Mouse (Mus musculus): ENCODE measurements around the gene Snapc5.
A peak's percentile ranks its signal among the peaks of the same experiment; 100 is the strongest.

Gene Snapc5

DNA sequence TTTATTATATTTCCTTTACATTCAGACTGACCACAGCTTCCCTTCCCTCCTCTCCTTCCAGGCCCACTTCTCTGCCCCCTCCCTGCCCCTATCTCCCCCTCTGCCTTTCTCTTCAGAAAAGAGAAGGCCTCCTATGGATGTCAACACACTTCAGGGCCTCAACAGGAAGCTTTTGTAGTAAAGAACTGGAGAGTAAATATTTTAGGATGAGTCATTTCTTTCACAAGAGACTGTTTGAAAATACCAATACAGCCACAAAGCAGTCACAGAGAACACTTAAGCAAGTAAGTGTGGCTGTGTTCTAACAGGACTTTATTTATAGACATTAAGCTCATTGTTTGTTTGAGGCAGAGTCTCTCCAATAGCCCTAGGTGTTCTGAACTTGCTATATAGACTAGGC is 23.3 kb downstream of the Snapc5 start:
- no peak for DNase-seq

DNA sequence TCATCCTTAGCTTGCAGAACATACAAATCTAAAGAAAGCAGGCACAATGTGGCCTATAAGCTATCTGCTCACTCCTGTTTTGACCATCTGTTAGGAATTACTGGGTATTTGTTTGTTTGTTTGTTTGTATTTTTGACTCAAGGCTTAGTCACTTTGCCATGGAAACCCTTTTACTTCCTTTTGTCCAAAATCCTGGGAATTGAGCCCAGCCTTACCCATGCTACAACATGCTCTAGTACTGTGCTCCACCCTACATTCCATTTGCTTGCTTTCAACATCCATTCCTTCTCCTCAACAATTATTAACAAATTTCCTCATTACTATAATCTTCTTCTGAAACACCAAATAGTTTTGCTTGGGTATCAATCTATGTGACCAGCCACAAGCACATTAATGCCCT is 23.8 kb downstream of the Snapc5 start:
- no peak for DNase-seq

DNA sequence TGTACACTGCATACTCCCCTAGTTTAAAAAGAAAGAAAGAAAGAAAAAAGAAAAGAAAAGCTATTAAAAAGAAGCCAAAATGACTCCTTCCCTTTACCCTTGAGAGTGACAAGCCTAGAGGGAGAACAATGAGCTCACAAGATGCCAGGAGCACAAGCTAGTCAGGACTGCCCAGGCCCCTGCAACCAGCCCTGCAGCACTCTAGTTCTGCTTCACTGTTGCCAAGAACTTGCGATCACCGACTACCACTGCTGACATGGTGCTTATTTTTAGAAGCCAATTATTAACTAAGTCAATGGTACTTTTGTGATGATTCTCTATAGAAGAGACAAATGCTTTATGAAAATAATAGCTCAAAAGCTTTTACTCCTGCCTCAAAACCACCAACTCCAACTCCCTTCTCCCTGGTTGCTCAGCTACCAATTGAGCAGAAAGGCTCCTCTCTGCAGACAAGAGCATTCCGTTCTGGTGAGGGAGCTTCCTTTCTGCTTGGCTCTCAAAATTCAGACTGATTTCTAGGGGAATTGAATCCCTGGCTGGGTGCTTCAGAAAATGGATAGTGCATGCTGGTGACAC is 28.5 kb downstream of the Snapc5 start:
- DNase-seq, result peak; percentile 19

DNA sequence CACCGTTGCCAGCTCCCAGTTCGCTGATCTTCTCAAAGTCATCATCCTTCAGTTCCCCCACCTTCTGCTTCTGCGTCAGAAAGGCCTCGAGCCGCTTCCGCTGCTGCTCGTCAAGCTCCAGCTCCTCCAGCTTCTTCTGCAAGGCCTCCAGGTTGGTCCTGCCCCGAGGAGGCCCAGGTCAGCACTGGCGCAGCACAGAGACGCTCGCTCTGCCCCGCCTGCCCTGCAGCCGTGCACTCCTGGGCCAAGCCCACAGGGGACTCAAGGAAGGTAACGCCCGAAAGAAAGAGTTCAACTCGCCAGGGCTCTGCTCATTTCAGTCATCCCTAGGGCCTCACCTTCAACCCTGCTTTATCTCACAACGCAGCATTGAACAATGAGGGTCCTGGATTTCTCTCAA is 35.4 kb downstream of the Snapc5 start:
- peak; percentile 17 for DNase-seq

DNA sequence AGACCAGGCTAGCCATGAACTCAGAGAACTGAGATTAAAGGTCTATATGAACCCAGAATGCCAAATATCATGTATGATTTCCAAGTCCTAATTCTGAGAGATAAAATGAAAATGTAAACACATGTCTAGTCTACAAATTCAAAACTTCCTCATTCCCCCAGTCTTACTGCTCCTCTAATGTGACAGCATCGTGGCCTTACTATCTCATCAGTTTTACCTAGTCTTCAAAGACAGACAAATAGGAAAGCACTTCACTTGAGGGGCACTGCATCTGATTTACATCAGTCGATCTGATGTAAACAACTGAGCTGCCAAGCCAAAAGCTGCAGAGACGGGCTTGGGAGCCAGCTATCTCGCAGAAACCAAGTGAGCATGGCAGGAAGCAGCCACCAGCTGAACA is 37.0 kb downstream of the Snapc5 start:
- DNase-seq, result no peak

DNA sequence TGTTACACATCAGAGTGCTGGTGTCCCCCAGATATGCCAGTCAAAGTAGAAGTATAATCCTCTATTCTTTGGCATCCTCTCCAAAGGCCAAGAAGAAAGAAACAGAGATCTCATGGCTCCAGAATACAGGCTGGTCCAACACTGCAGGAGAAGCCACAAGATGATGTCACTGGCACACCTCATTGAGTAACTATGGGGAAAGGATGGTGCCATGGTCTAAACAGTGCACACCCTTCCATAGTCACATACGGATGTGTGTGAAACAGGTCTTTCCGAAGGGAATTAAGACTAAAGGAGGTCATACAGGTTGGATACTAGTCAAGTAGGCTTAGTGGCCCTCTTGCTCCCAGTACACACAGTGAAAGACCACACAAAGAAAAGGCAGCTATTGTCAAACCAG is 37.6 kb downstream of the Snapc5 start:
- no peak for DNase-seq

DNA sequence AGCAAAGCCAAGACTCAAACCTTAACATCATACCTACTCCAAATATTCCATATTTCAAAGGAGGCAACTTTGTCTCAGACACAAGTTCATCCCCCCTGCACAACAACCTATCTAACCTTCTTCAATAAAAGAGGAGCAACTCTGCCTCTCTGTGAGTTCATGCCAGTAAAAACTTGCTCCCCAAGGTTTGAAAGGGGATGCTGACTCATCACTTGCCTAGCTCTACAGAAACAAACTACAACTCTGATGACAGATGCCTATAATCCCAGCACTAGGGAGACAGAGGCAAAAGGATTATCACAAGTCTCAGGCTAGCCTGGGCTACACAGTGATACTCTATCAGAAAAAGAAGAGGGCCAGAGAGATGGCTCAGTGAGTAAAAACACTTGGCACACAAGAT is 38.8 kb downstream of the Snapc5 start:
- DNase-seq, result no peak

DNA sequence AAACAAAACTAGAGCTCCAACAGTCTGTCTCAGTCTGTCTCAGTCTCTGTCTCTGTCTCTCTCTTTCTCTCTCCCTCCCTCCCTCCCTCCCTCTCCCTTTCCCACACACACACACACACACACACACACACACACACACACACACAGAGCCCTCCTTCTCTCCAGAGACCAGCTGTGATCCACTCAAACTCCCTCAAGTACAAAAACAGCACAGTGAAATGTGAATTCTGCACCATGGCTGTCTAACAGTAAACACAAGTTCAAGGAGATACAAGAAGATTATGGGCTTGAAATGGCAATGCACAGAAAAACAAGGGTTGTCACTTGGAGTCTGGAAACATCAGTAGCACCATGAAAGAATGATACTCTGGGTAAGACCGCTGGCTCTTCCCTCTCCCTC is 40.2 kb downstream of the Snapc5 start:
- no peak for DNase-seq

DNA sequence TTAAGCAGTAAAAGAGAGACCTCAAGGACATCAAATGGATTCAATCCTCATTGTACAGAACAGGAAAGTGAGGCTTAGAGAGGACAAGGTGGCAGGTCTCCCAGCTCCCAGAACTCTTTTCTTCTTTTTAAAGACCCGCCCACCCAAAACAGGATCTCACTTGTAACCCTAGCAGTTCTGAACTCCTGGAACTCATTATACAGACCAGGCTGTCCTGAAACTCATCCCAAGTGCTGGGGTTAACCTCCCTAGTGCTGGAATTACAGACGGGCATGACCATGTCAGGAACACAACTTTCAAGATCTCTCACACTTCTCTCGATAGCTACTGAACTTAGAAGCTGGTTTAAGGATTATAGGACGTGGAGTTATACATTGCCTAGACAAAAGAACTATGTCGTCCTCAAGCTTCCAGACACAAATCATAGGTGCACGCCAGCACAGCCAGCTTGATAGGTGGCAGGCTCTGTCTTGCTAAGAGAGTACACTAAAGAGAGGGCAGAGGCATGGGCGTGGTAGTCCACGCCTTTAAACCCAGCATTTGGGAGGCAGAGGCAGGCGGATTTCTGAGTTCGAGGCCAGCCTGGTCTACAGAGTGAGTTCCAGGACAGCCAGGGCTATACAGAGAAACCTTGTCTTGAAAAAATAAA is 40.8 kb downstream of the Snapc5 start:
- no peak for DNase-seq

DNA sequence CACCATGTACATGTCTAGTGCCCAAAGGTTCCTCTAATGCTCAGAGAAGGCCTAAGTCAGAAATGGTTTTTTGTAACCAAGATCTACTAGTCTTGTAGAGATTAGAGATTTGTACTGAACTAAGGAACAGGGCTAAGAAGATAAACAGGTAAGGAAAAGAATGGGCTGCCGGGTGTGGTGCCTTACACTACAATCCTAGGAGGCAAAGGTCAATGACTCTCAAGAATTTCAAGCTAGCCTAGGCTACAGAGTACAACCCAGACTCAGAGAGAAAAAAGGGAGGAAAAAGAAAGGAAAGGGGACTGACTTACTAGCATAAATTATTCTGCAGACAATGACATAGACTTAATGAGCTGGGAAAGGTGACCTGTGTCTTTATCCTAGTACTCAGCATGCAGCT is 41.5 kb downstream of the Snapc5 start:
- no peak for DNase-seq

DNA sequence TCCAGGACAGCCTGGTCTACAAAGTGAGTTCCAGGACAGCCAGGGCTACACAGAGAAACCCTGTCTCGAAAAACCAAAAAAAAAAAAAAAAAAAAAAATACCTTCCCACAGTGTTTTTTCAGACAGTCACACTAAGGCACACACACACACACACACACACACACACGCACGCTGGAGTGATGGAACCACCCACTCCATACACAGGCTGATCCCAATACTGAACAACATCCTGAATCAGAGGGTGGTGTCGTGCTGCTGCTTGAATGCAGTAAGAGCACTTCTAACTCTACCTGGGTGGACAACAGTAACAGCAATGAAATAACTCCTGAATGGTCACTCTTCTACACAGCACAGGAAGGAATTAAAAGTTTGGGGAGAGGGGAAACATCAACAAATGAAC is 42.4 kb downstream of the Snapc5 start:
- no peak for DNase-seq

DNA sequence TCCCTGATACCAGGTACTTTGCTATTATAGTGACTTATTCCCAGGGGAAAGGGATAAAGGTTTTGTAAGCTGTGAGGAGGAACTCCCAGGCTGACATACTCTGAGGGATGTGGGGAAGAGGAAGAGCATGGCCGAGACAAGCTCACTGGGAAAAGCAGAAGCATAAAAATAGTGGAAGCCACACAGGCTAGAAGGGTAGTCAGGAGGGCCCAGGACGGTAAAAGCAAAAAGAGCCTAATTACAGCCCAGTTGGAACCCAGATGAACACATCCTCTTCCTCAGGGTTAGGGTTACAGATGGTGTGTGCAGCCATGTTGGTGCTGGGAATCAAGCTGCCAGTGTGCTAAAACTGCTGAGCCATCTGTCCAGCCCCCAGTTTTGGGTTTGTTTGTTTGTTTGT is 43.0 kb downstream of the Snapc5 start:
- DNase-seq, result no peak

DNA sequence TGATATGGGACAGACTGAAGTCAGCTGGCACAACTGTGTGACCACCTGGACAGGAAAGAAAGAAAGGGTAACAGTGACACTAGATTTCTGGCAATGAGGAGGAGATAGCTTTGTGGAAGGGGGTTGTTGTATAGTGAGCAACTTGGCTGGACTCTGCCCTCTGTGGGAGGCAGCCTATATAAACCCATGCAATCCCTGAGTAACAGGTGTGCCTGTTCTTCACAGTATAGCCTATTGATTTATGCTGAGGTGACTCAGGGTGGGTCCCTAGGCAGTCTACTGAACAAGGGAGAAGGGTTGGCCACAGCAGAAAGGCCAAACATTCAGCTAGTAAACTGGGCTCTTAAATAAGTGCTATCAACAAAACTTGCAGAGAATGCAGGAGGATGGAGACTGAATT is 46.7 kb downstream of the Snapc5 start:
- no peak for DNase-seq

DNA sequence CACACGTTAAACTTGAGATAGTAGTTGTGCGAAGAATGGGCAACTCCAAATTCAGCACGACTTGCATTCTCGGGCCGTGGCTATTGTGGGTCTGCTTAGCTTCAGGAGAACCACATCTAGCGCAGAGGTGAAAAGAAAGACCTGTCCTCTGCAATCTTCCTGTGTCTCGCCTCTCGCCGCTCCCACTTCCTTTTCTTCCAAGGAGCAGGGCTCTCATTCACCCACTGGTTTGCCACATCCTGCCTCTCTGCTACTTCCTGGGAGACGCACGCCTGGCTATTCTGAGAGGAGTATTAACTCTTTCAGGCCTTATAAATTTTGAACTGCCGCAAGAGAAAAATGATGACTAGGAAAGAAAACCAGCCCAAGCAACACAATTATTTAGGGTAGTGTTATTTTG is 48.7 kb downstream of the Snapc5 start:
- DNase-seq, result no peak

DNA sequence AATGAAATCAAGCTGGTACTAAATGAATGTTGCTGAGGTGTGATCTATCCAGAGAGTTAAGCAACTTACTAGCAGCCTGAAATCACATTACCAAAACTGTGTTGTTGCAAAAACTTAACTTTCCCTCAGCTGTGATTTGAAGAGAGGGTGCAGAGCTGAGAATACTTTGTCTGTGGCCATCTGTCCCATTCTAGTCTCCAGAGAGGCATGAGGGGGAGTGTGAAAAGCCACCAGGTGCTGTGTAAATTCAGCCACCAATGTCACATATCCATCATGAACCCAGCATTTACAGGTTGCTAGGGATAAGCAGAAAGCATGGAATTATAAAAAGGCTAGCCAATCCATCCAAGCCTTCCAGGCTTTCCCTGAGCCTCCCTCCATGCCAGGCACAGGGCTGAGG is 49.9 kb downstream of the Snapc5 start:
- DNase-seq, result no peak

DNA sequence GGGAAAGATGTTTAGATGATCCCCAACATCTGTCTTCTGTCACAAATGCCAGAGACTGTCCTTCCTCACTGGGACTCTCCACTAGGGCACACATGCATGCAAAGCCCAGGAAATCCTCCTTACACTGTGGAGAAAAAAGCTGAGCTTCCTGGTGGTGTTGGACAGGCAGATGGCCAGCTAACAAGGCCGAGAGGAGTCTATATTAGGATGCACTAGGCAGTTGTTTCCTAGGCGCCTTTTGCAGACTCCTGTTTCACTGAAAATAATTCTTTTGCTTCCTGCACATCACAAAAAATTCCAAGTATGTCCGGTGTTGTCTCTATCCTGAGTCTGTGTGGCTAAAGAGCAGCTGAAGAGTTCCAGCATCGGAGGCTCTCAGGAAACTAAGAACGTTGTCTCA is 52.1 kb downstream of the Snapc5 start:
- peak; percentile 47 for DNase-seq

DNA sequence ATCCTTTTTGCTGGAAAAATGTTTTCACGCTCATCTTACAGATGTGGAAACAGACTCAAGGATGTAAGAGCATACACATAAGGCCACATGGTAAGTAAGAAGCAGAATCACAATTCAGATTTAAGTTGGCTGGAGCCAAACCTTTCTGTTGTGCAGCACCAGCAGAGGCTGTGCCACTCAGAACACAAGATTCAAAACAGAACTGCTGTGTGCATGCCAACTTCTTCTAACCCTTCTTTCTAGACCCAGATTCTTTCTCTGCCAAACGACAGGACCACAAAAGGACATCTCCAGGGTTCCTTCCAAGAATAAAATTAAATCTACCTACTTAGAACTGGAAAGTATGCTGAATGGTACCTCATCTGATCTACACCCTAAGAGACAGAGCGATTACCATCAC is 52.6 kb downstream of the Snapc5 start:
- no peak for DNase-seq

DNA sequence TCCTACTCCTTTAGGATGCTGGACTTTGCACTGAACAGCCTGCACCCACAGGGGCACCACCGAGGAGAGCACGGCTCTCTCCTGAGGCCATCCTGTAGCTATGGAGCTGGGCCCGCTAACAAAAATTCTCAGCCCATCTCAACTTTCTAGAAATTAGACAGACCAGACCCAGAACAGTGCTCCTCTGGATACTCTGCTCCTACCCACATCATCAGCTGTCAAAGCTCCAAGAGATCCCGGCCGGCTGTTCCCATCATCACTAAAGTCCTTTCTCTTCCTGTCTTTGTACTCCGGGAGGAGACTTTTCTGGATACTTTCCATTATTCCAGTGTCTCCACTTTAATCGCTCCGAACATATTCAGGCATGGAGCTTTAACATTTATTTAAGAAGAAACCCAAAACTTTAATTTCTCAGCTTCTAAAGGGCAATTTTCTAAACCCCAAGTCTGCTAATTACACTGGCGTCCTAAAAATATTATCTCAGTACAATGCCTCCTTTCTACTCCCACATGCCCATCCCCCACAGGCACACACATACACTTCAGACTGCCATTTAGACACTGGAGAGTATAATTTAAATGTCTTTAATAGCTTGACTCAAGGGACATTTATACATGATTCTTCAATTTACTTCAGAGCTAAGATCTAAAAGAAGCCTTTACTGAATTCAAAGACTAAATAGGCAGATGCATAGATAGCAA is 53.3 kb downstream of the Snapc5 start:
- DNase-seq, result peak; percentile 74

All from kidney, postnatal 10 days (tissue).